Mouse (Mus musculus): ENCODE measurements around the gene Slc25a34. TPM values are rescaled to one million over a fixed set of nuclear protein-coding genes. Genes with fewer than 3 reads are reported as not detected.
A peak's percentile ranks its signal among the peaks of the same experiment; 100 is the strongest.

The Slc25a34 gene
- 1 to 10 TPM; 1.8 to 3.2 TPM for total RNA-seq (2021)

DNA sequence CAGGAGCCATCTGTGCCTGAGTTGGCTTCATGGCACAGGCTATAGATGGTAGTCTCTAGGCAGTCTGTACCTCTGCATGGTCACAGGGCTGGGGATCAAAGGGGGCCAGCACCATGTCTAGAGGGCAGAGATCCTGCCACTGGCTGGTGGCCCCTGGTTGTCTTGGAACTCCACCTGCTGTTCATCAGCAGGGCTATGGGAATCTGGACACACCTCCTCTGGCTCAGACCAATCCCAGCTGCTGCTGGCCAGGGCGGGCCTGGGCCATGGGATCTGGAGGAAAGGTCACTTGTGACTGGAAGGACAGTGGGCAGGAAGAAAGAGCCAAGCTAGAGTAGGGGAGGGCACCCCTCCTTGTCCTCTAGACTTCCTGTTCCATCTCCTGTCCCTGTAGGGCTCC is at the start of gene Slc25a34:
TSS of gene Slc25a34 (minus strand) at position 156 of the 400 bp plus-strand sequence.
- DNase-seq (ENCODE audit: extremely low spot score in 1 of 2, low spot score in 1 of 2) = no peak

DNA sequence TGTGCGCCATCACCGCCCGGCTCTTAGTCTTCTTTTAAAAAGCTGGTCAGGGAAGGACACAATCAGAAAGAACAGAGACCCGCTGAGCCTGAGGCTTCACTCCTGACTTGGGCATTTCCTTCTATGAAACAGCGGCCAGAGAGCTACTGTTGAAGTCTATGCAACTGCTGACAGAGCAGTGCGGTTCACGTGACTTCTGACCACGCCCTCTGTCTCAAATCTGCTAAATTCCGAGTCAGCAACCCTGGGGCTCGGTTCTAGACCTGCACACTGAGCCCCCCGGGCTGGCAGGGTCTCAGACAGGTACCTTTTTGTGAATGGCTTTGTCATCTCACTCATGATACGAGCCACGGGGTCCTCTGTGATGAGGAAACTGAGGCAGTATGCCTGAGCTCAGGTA is 48.7 kb upstream of the Slc25a34 start:
- DNase-seq (ENCODE audit: extremely low spot score in 1 of 2, low spot score in 1 of 2) = no peak

DNA sequence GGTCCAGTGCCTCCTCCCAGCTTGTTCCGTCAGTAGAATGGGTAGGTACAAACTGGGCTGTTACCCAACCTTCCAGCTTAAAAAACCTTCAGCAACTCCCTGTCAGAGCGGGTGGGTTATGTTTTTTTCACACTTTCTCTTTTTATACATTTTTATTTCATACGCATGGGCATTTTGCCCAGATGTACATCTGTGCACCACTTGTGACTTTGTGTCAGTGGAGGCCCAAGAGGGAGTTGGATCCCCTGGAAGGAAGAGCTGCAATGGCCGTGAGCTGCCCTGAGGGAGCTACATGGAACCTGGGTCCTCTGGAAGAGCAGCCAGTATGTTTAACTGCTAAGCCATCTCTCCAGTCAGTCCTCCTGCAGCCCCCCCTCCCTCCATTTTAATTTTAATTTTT is 47.8 kb upstream of the Slc25a34 start:
- no peak for DNase-seq (ENCODE audit: extremely low spot score in 1 of 2, low spot score in 1 of 2)

DNA sequence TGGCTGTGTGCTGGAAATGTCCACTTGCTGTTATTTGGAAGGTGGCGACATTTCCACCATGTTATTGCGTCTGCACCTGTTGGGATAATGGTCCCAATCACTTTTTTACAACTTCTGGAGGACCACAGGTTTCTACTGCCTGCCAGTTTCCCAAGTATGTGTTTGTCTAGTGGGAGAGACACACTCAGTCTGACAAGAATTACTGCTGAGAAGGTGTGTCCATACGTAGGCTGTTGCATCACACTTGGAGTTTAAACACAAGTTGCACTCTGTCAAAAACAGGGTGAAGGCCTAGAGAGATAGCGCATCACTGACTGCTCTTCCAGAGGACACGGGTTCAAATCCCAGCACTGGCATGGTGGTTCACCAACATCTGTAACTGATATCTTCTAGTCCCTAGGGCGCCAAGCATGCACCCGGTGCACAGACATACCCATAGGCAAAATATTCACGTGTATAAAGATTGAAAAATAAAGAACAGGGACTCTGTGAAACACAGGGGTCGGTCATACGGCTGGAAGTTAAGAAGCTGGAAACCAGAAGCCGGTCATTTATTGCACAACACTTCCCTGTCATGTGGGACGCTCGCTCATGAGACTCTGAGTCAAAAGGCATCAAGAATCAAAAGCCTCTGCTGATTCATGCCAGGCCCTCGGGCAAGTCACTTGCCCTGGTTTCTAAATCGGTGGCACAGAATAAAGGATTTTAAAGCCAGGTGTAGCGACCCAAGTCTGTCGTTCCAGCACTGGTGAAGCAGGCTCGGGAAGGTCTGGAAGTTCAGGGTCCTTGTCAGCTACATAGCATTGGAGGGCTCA is 46.5 kb upstream of the Slc25a34 start:
- no peak for DNase-seq (ENCODE audit: extremely low spot score in 1 of 2, low spot score in 1 of 2)

DNA sequence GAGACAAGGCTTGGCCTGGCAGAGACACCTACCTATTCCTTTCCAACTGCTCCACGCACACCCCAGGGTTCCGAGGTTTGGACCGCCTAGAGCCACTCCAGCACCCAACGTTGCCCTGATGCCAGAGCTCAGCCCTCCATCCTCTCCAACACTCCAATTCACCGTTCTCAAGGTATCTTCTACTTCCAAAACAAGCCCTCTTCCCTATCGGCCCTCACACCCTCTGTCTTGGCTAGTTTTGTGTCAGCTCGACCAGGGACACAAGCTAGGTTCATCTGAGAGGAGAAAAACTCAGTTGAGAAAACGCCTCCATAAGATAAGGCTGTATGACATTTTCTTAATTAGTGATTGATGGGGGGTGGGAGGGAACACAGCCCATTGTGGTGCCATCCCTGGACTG is 41.2 kb upstream of the Slc25a34 start, which contains the start of gene Plekhm2:
TSS of gene Plekhm2 (minus strand) at position 101 of the 400 bp plus-strand sequence.
- DNase-seq (ENCODE audit: extremely low spot score in 1 of 2, low spot score in 1 of 2) = no peak

DNA sequence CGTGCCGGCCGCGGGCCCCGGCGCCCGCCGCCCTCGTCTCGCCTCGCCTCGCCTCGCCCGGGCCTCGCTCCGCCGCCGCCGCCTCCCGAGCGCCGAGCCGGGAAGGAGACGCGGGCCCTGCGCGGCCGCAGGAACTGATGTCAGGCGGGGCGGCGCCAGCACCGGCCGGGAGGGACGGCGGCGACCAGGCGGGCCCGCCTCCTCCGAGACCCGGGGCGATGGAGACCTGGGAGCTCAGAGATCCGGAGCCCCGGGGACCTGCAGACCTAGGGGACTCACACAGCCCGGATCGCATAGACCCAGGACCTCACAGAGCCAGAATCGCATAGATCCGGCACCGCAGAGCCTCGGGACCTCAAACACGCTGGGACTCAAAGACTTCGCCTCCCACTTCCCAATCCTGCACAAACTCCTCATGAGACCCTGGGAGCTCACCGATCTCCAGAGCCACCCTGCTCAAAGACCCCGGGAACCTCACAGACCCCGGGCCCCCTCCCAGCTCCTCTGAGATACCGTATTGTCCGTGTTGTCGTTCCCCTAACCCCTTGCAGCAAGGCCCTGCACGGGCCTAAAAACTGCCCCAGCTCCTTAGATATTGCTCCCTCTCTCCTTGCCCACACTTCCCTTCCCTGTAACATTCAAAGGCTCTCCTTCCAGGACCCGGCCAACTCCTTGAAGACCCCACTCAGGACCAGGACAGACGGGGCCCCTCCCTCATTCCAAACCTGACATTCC is 40.6 kb upstream of the Slc25a34 start:
- peak; percentile 64 to 69 for DNase-seq (ENCODE audit: extremely low spot score in 1 of 2, low spot score in 1 of 2)

DNA sequence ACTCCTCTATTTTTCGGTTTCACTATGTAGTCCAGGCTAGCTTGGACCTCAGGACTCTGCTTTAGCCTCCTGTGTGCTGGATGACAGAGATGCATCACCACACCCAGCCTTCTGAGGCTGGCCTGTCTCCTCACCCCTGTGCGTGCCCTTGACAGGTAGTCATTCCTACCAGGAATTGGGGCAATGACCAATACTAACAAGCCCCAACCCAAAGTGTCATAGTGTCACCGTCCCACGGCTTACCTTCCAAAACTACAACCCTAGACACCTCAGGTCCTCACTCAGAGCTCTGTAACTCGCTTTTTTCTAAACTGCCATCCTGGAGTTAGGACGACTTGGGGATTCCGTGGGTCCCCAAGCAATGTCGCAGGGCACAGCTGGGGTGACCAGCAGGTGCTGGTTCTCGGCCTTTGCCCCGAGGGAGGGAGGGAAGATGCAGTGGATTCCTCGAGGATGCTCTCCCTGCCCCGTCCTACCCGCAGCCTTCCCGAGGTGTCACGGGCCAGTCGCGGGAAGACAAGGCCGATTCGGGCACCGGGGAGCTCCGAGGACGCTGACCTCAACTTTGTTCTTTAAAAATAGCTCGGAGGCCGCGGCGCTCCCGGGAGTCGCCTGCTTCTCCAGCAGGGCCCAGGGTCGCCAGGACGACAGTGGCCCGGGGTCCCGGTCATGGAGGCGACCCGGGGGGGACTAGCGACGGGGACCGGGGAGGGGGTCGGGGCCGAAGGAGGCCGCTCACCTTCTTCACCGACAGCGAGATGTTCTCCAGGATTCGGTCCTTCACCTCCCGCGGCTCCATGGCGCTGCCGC is 39.7 kb upstream of the Slc25a34 start:
- no peak for DNase-seq (ENCODE audit: extremely low spot score in 1 of 2, low spot score in 1 of 2)

DNA sequence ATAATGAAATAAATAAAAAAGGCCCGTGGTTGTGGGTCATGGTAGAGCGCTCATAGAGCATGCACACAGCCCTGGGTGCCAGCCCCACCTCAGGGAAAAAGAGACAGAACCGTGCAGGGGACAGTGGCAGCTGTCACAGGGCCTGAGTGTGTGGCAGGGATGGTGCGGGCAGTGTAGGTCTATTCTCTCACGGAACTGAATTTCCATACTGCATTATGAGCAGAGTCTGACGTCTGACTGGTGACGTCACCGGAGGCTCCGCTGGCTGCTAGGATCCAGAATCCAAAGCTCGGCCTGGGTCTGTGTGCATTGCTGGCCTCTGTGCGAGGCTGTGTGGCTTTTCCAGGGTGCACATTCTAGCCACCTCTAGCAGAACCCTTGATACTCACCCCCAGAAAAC is 37.3 kb upstream of the Slc25a34 start:
- DNase-seq (ENCODE audit: extremely low spot score in 1 of 2, low spot score in 1 of 2) = no peak

DNA sequence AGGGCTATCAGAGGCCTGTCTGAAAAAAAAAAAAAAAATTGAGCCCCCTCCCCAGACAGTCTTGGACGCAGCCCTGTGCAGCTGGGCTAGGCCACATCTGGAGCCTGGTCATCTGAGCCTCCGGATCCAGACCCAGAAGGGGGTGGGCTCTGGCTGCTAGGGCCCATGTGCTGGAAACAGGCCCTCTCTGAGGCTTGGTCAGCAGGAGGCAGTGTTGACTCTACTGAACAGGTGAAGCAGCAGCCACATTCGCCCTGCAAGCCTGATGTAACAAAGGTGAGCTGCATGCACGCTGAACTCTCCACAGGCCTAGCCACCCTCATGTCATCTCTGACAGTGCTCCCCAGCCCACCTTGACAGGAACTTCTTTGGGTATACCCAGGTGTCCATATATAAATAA is 36.1 kb upstream of the Slc25a34 start:
- no peak for DNase-seq (ENCODE audit: extremely low spot score in 1 of 2, low spot score in 1 of 2)

DNA sequence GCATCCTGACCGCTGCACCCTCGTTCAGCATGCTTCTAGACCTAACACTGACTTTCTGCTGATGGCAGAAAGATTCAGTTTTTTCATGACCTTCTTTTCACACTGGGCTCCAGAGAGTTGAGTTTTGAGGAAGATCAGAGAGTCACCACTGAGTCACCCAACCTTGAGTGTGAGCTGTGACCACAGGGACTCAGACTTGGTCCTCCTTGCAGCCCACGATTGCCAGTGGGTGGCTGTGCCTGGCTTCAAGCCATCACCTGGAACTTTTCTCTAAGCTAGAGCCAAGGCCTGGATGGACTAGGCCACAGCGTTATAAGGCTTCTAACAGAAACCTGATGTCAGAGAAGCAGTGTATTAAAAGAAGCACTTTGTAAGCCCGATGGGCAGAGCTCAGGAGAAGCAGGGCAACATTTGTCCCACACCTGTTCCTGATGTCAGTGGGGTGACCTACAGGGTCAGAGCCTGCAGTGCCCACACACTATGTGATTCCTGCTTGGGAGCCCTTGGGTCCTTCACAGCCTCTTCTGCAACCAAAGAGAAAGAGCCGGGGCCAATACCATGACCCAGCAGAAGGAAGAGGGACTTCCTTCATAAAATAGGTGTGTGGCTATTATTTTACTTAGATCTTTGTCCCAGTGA is 35.3 kb upstream of the Slc25a34 start:
- no peak for DNase-seq (ENCODE audit: extremely low spot score in 1 of 2, low spot score in 1 of 2)

DNA sequence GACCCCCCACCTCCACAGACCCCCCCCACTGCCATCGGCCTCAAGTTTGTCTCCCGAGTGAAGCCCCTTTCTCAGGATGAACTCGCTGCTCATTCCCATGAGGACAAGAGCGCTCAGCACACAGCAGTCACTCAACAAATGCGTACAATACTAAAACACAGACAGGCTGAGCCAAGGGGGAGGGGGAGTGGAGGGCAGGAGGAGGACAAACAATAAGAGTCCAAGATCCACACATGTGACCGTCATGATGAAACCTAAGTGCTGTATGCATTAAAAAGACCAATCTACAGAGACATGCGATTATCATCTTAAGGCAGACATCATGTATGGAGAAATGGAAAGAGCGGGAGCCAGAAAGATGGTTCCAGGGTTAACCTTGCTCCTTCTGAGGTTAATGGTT is 33.3 kb upstream of the Slc25a34 start:
- DNase-seq (ENCODE audit: extremely low spot score in 1 of 2, low spot score in 1 of 2) = no peak

DNA sequence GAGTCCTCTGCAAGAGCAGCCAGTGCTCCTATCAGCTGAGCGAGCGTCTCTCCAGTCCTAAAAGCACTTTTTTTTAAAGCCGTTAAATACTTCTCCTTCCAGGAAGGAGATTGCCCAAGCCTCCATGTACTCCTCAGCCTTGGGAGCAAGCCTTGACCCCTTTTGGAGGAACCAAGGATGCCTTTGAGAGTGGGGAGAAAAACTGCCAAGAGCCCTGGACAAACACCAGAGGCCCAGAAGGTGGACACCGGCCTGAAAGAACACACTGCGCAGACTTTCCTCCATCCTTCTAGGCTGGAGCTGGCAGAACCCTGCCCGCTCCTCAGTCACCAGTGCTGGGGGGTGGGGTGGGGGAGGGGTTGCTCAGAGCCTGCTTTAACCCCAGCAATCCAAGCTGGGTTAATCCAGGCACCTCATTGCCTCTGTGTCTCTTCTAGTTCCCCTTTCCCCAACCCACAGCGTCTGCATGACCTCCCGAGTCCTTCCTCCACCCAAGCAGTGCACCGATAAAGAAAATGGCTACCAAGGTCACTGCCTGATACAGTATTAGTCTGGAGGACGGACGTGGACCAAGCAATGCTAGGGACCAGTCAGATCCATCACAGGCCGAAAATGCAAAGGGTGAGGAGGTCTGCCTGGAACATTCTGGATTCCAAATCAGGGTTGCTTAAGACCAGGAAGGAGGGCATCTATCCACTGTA is 32.4 kb upstream of the Slc25a34 start:
- no peak for DNase-seq (ENCODE audit: extremely low spot score in 1 of 2, low spot score in 1 of 2)

DNA sequence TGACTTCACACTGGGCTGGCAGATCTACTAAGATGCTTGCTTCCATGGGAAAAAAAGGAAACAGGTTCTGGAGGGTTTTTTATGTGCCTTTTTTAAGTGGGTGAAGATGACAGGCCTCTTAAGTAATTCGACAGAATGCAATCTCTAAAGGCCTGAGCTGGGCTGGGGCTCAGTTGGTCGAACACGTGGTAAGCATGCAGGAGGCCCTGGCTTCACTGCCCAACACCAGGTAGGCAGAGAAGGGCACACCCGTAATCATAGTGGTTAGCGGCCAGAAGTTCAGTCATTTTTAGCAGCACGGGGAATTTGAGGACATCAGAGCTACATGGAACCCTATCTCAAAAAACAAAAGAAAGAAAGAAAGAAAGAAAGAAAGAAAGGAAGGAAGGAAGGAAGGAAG is 30.9 kb upstream of the Slc25a34 start:
- no peak for DNase-seq (ENCODE audit: extremely low spot score in 1 of 2, low spot score in 1 of 2)

DNA sequence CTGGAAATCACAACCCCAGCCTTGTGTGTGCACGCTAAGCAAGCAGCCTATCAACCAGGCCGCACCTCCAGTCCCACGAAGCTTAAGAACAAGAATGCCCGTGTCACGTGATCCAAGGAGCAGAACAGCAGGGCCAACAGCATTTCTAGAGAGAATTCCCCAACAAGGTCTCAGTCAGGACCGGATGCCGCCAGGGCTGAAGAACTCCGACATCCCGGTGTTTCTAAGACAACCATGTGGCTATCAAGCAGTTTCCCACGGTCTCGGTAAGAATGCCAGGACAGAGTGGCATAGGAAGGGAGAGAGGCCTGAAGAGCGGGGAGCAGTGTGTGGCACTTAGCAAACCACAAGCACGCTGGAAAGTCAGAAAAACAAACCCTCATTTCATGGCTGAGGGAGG is 30.2 kb upstream of the Slc25a34 start:
- DNase-seq (ENCODE audit: extremely low spot score in 1 of 2, low spot score in 1 of 2) = no peak

DNA sequence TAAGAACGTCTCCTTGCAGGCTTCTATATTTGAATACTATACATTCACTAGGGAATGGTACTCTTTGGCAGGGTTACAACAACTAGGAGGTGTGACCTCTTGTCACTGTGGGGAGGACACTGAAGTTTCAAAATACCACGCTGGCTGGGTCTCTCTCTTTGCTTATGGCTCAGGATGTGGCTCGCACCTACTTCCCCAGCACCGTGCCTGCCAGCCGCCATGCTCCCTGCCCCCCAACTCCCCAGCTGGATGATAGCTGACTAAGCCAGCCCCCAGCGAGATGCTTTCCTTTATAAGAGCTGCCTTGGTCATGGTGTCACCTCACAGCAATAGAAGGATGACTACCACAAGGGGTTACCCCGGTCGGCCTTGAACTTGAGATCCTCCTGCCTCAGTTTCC is 29.4 kb upstream of the Slc25a34 start:
- DNase-seq (ENCODE audit: extremely low spot score in 1 of 2, low spot score in 1 of 2) = no peak

DNA sequence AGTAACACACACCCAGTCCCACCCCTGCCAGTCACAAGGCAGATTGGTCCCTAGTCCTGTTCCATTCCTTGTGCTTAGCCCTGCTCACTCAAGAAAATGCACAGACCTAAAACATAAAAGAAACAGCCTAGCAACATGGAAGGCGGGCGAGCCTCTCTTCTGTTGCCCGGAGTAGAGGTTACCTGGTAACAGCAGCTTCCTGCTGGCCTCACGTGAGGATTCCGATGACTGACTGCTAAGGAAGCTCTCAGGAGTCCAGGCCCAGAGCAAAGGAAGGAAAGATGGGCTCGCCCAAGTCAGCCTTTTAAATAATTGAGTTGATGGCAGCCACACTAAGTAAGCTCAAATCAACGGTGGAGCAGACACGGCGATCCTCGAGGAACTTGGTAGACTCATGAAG is 28.3 kb upstream of the Slc25a34 start:
- DNase-seq (ENCODE audit: extremely low spot score in 1 of 2, low spot score in 1 of 2) = no peak

DNA sequence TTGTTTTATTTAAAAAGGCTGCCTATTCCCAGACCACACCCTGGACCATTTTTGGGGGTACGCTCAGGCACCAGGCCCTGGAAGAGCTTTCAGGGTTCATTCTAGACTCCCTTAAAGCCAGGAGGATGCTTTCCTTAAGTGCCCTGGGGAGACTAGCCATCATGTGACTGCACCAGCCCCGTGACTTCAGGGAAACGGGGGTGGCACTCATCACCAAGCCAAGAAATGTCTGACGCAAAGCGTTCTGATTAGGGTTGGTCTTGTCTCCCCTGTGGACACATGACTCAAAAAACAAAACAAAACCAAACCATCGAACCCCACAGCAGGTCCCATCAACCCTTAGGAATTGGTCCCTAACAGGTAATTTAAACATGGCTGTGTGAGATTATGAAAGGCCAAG is 27.7 kb upstream of the Slc25a34 start:
- no peak for DNase-seq (ENCODE audit: extremely low spot score in 1 of 2, low spot score in 1 of 2)

DNA sequence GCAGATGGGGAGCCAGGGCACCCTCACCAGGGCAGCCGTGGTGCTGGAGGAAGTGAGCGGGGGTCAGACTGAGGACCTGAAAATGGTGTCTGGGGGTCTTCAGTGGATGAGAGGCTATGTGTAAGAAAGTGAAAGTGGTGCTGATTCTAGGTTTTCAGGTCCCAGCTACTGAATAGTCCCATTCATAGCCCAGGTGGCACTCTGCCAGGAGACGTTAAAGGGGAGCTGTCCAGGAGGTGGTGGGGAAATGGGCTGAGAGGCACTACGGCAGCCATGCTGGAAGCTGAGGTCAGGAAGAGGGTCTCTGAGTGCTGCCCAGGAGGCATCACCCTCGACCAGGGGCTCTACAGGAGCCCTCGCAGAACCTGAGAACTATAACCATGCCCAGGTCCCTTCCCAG is 25.6 kb upstream of the Slc25a34 start:
- DNase-seq (ENCODE audit: extremely low spot score in 1 of 2, low spot score in 1 of 2) = peak in 1 of 2 experiments; percentile 53

DNA sequence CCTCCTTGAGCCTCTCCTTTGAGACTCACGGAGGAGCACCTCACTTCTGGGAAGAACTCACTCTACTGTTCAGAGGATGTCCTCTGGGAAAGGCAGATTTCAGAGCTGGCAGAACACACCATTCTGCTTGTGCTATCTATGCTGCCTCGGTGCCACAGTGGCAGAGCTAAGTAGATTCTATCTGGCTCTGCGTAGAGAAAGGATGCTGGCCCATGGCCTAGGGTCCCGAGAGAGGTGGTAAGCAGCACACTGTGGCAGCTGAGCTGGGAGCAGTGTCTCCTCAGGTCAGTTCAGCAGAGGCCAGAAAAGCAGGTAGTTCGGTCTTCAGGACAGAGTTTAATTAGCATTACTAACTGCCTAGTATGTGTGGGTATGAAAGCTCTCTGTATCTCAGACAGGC is 24.6 kb upstream of the Slc25a34 start:
- DNase-seq (ENCODE audit: extremely low spot score in 1 of 2, low spot score in 1 of 2) = no peak

DNA sequence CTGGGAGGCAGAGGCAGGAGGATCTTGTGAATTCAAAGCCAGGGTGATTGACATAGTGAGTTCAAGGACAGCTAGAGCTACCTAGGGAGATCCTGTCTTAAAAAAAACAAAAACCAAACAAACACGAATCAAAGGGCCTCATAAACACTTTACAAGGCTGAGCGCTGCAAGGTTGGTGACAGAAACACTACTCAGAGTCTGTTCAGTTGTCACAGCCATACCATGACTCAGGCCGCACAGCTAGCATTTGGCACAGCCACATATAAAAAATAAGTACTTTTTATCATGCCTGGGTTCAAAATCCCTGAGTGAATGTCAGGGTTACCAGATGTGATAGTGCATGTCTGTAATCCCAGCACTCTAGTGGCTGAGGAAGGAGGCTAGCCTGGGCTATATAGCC is 23.6 kb upstream of the Slc25a34 start:
- DNase-seq (ENCODE audit: extremely low spot score in 1 of 2, low spot score in 1 of 2) = no peak
